Mouse (Mus musculus) c-Kit-negative CD71-positive TER-119-positive erythroid progenitor cells, embryonic 14.5 days (primary cell): Measurements from ENCODE around the gene Bahcc1.

Source experiments
- DNase-seq: peaks from one replicate; pipeline ENCODE4 v3.0.0-alpha.2; 2013; ENCODE audit warnings: low read depth, low spot score

Bahcc1 gene

GRCm38 (mm10) chr11:120260769-120261150, 28.0 kb downstream of the Bahcc1 start:
- no peak for DNase-seq

- DNase-seq, result no peak
Measured at GRCm38 (mm10) chr11:120261416-120262355, 28.9 kb downstream of the Bahcc1 start.

- peak; percentile 20 for DNase-seq
Measured at GRCm38 (mm10) chr11:120262356-120262901, 29.7 kb downstream of the Bahcc1 start.

GRCm38 (mm10) chr11:120263176-120263575, 30.4 kb downstream of the Bahcc1 start:
- no peak for DNase-seq

- no peak for DNase-seq
Measured at GRCm38 (mm10) chr11:120264008-120264407, 31.3 kb downstream of the Bahcc1 start.

- no peak for DNase-seq
Measured at GRCm38 (mm10) chr11:120265458-120265857, 32.7 kb downstream of the Bahcc1 start.

- no peak for DNase-seq
Measured at GRCm38 (mm10) chr11:120266259-120266758, 33.6 kb downstream of the Bahcc1 start.

- no peak for DNase-seq
Measured at GRCm38 (mm10) chr11:120267274-120267673, 34.5 kb downstream of the Bahcc1 start.

GRCm38 (mm10) chr11:120267676-120268075, 34.9 kb downstream of the Bahcc1 start:
- DNase-seq, result no peak

GRCm38 (mm10) chr11:120268195-120268967, 35.6 kb downstream of the Bahcc1 start:
- DNase-seq, result no peak

GRCm38 (mm10) chr11:120269007-120269406, 36.3 kb downstream of the Bahcc1 start:
- no peak for DNase-seq

- no peak for DNase-seq
Measured at GRCm38 (mm10) chr11:120269498-120270104, 36.9 kb downstream of the Bahcc1 start.

- no peak for DNase-seq
Measured at GRCm38 (mm10) chr11:120279335-120279734, 46.6 kb downstream of the Bahcc1 start.

- no peak for DNase-seq
Measured at GRCm38 (mm10) chr11:120280281-120280773, 47.6 kb downstream of the Bahcc1 start.

GRCm38 (mm10) chr11:120280774-120281173, 48.0 kb downstream of the Bahcc1 start:
- DNase-seq, result no peak

- DNase-seq, result no peak
Measured at GRCm38 (mm10) chr11:120281197-120281596, 48.5 kb downstream of the Bahcc1 start.

GRCm38 (mm10) chr11:120283542-120283941, 50.8 kb downstream of the Bahcc1 start:
- no peak for DNase-seq

- no peak for DNase-seq
Measured at GRCm38 (mm10) chr11:120289644-120290043, 56.9 kb downstream of the Bahcc1 start.

GRCm38 (mm10) chr11:120290266-120290665, 57.5 kb downstream of the Bahcc1 start:
- DNase-seq, result no peak

- DNase-seq, result no peak
Measured at GRCm38 (mm10) chr11:120293714-120294113, 61.0 kb downstream of the Bahcc1 start.
